Mouse (Mus musculus): ENCODE data around the gene Vash1.

- no peak for TF ChIP-seq FLI1 (IDR thresholded peaks at IDR 0.05; ENCODE audit: low read length)
- TF ChIP-seq GATA1 (IDR thresholded peaks at IDR 0.05; ENCODE audit: borderline replicate concordance, low read length), result no peak
These were observed 33.8 kb upstream of the Vash1 start for GRCm38 (mm10) chr12:86644512-86645273.

All from megakaryocyte, embryonic 14.5 days (primary cell).